10 mouse cellular contexts compared by ENCODE assay signal in genomic region chr1:35266626-35267025, GRCm38 (mm10).
DNase-seq lines count a peak whose midpoint lies in the region; ATAC-seq lines count a peak whose summit lies in the region.
"Had no signal": no experiment of that assay in that cellular context is flagged by ENCODE, and none has a peak within 500 bp of the region (broad histone marks: within the 10 kb centered on the region; RNA-seq: fewer than 3 reads in every experiment).

No protein-coding gene starts in this region.

- H3K4me1 ChIP-seq in kidney, embryonic 16.5 days (ENCODE audit: insufficient read depth, low read length) = no peaks in the 10 kb centered on the region

- no peaks in the 10 kb centered on the region for H3K36me3 ChIP-seq in kidney, embryonic 16.5 days (ENCODE audit: insufficient read depth, low read length)

- no peak overlapping the region for H3K4me3 ChIP-seq in kidney, embryonic 16.5 days (ENCODE audit: low read length)

- no peak for ATAC-seq in kidney, embryonic 16.5 days (ENCODE audit: low FRiP score, low TSS enrichment)
- no peak for ATAC-seq in megakaryocyte-erythroid progenitor cell, adult 5-6 weeks (replicated peaks; ENCODE audit: low FRiP score, low TSS enrichment, poor library complexity, severe bottlenecking)

- DNase-seq in adrenal gland, postnatal 10 days = peak; percentile 10
- DNase-seq in adrenal gland, postnatal 4 days (ENCODE audit: low spot score in 2 of 2) = no peak
- DNase-seq in kidney, adult 9 months = peak; percentile 7
- peak; percentile 4 for DNase-seq in 3T3-L1 (ENCODE audit: low read depth, low spot score)
- DNase-seq in embryo, embryonic 9.5 days (ENCODE audit: extremely low spot score) = peak; percentile 7
- no peak for DNase-seq in thymus, postnatal 0 days (ENCODE audit: low spot score)
- DNase-seq: adrenal gland, postnatal 25 days; B cell, adult 2 months had no signal

- no peaks in the 10 kb centered on the region for H3K9me3 ChIP-seq in kidney, embryonic 16.5 days (ENCODE audit: low read length)

- H3K9ac ChIP-seq in kidney, embryonic 16.5 days (replicated peaks; ENCODE audit: low read length) = no peak overlapping the region

- H3K27me3 ChIP-seq in kidney, embryonic 16.5 days (ENCODE audit: insufficient read depth, low read length) = no peaks in the 10 kb centered on the region

- WGBS in kidney, embryonic 16.5 days = 51% methylated on average over 7 of the region's 7 CpGs

- H3K27ac ChIP-seq in kidney, embryonic 16.5 days (ENCODE audit: low read length) = no peak overlapping the region

- no peak overlapping the region for H3K4me2 ChIP-seq in kidney, embryonic 16.5 days (replicated peaks; ENCODE audit: low read depth, low read length)

Comparison
In these comparisons a context has a peak if more than half of its experiments do, and no peak if none do; other contexts are left out.
1. DNase-seq: peak in adrenal gland, postnatal 10 days (single experiment), kidney, adult 9 months (single experiment), 3T3-L1 (single experiment) and embryo, embryonic 9.5 days (single experiment); none in adrenal gland, postnatal 4 days (0 of 2) and thymus, postnatal 0 days (single experiment).